Mouse (Mus musculus) yolk sac, embryonic 10.5 days (tissue): Measurements from ENCODE around the gene Olfr69.
"Not testable (repeated sequence)": the region's sequence is repeated elsewhere in the genome, so short reads cannot be mapped to it uniquely, and the experiment has no call there.

Experiments used
- DNase-seq: peaks from one replicate; pipeline ENCODE4 v3.0.0-alpha.2; 2017; ENCODE audit warnings: low spot score

Olfr69 gene

GRCm38 (mm10) chr7:103771494-103771893 lies at the start of gene Olfr69:
Gene Olfr69, minus strand, starts transcription at chr7:103771594.
- no peak for DNase-seq

- not testable (repeated sequence) for DNase-seq
These were observed 43.7 kb upstream of the Olfr69 start for GRCm38 (mm10) chr7:103815085-103815484.

GRCm38 (mm10) chr7:103813766-103814165 lies 42.4 kb upstream of the Olfr69 start, which contains the start of gene Hbb-bt:
Gene Hbb-bt, minus strand, starts transcription at chr7:103813996.
- no peak for DNase-seq

- not testable (repeated sequence) for DNase-seq
These were observed 41.8 kb upstream of the Olfr69 start for GRCm38 (mm10) chr7:103813152-103813551.

GRCm38 (mm10) chr7:103812174-103812573 lies 40.8 kb upstream of the Olfr69 start:
- no peak for DNase-seq

- DNase-seq, result no peak
These were observed 39.9 kb upstream of the Olfr69 start for GRCm38 (mm10) chr7:103811223-103811845.

- no peak for DNase-seq
These were observed 39.4 kb upstream of the Olfr69 start for GRCm38 (mm10) chr7:103810746-103811145.

GRCm38 (mm10) chr7:103810296-103810695 lies 38.9 kb upstream of the Olfr69 start:
- no peak for DNase-seq

GRCm38 (mm10) chr7:103809801-103810155 lies 38.4 kb upstream of the Olfr69 start:
- no peak for DNase-seq

- no peak for DNase-seq
These were observed 37.8 kb upstream of the Olfr69 start for GRCm38 (mm10) chr7:103808971-103809800.

- DNase-seq, result not testable (repeated sequence)
These were observed 36.7 kb upstream of the Olfr69 start for GRCm38 (mm10) chr7:103808120-103808519.

- DNase-seq, result no peak
These were observed 35.5 kb upstream of the Olfr69 start for GRCm38 (mm10) chr7:103806856-103807255.

- DNase-seq, result no peak
These were observed 21.4 kb upstream of the Olfr69 start for GRCm38 (mm10) chr7:103792669-103793388.

- no peak for DNase-seq
These were observed 20.3 kb upstream of the Olfr69 start, which contains the start of gene Olfr67 for GRCm38 (mm10) chr7:103791721-103792120. Gene Olfr67, minus strand, starts transcription at chr7:103791821.

- DNase-seq, result no peak
These were observed 8.2 kb upstream of the Olfr69 start, which contains the start of gene Olfr68 for GRCm38 (mm10) chr7:103779598-103779997. Gene Olfr68, minus strand, starts transcription at chr7:103779698.

GRCm38 (mm10) chr7:103777652-103778051 lies 6.3 kb upstream of the Olfr69 start:
- not testable (repeated sequence) for DNase-seq

- not testable (repeated sequence) for DNase-seq
These were observed 3.7 kb downstream of the Olfr69 start for GRCm38 (mm10) chr7:103767687-103768086.

- DNase-seq, result not testable (repeated sequence)
These were observed 9.2 kb downstream of the Olfr69 start for GRCm38 (mm10) chr7:103762212-103762611.

GRCm38 (mm10) chr7:103757233-103757632 lies 14.2 kb downstream of the Olfr69 start, which contains the start of gene Olfr630:
Gene Olfr630, minus strand, starts transcription at chr7:103757333.
- DNase-seq, result no peak

- no peak for DNase-seq
These were observed 26.6 kb downstream of the Olfr69 start, which contains the start of gene Olfr629 for GRCm38 (mm10) chr7:103744843-103745242. Gene Olfr629, minus strand, starts transcription at chr7:103744943.

- no peak for DNase-seq
These were observed 41.3 kb downstream of the Olfr69 start, which contains the start of gene Olfr628 for GRCm38 (mm10) chr7:103730074-103730473. Gene Olfr628, plus strand, starts transcription at chr7:103730374.

- DNase-seq, result not testable (repeated sequence)
These were observed 55.0 kb downstream of the Olfr69 start for GRCm38 (mm10) chr7:103716398-103716797.
